Mouse (Mus musculus): ENCODE data around the gene Acvrl1.
"Not testable (repeated sequence)": the region's sequence is repeated elsewhere in the genome, so short reads cannot be mapped to it uniquely, and the experiment has no call there.

The Acvrl1 gene

GRCm38 (mm10) chr15:101107906-101108671 lies 20.2 kb upstream of the Acvrl1 start:
- DNase-seq (ENCODE audit: low spot score in 2 of 2): no peak

GRCm38 (mm10) chr15:101113176-101113575 lies 15.1 kb upstream of the Acvrl1 start:
- DNase-seq (ENCODE audit: low spot score in 2 of 2): peak in 1 of 2 experiments; percentile 32

DNA sequence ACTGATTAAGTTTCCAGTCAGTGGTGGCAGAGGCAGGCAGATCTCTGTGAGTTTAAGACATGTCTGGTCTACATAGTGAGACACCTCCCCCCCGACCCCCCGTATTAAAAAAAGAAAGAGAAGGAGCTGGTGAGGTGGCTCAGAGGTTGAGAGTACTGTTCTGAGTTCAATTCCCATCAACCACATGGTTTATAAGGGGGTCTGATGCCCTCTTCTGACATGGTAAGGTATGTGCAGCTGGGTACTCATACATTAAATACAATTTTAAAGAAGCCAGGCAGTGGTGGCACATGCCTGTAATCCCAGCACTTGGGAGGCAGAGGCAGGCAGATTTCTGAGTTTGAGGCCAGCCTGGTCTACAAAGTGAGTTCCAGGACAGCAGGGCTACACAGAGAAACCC lies 14.5 kb upstream of the Acvrl1 start:
- DNase-seq (ENCODE audit: low spot score in 2 of 2): not testable (repeated sequence)

DNA sequence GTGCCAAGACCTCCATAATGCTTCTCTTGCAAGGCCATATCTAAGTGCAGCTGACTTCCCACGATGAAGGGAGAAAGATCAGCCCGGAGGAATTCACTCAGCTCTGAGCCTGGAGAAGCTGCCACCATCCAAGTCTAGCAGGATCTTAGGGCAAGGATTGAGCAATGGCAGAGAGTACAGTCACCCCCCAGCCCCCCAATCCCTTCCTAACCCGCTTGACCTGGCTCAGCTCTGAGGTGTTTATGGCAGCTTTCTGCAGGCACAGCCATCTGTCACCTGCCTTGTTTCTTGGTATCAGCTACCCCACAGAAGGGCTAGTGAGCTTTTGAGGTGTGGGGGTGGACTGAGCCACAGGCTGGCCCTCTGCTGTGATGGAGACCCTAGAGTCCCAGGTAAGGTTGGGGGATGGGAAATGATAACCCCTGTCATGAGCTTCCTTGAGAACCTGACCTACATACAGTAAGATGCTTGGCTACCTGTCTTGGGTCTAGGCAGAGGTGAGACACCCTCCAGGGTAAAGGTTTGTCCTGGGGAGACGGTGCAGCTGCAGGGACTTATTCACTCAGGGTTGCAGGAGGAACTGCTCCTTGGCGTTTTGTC lies 12.7 kb upstream of the Acvrl1 start, which contains the start of gene Ankrd33:
Gene Ankrd33, plus strand, starts transcription at position 245 of the 600 bp plus-strand sequence.
- DNase-seq (ENCODE audit: low spot score in 2 of 2): no peak

- DNase-seq (ENCODE audit: low spot score in 2 of 2): no peak
Measured at GRCm38 (mm10) chr15:101118399-101119125, 9.8 kb upstream of the Acvrl1 start.

GRCm38 (mm10) chr15:101121411-101122289 lies 6.7 kb upstream of the Acvrl1 start:
- no peak for DNase-seq (ENCODE audit: low spot score in 2 of 2)

GRCm38 (mm10) chr15:101122290-101122589 lies 6.1 kb upstream of the Acvrl1 start:
- no peak for DNase-seq (ENCODE audit: low spot score in 2 of 2)

- DNase-seq (ENCODE audit: low spot score in 2 of 2): no peak
Measured at GRCm38 (mm10) chr15:101123202-101123601, 5.1 kb upstream of the Acvrl1 start.

DNA sequence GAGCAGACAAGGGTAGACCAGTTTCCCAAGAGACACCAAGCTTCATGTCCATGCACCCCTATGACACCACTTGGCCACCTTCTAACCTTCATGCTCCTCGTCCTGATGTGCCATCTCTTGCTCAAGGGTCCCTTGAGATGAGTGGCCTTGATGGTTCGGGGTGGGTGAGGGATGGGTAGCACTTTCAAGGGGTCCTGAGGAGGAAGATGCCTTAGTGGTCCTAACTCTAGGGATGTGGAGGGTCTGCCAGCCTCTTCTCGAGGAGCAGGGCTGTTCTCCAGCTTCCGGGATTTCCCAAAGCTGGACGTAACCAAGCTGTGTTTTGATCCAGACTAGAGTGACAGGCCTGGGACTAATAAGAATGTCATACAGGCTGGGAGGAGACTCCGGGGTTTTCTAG lies 2.8 kb upstream of the Acvrl1 start:
- DNase-seq (ENCODE audit: low spot score in 2 of 2): no peak

DNA sequence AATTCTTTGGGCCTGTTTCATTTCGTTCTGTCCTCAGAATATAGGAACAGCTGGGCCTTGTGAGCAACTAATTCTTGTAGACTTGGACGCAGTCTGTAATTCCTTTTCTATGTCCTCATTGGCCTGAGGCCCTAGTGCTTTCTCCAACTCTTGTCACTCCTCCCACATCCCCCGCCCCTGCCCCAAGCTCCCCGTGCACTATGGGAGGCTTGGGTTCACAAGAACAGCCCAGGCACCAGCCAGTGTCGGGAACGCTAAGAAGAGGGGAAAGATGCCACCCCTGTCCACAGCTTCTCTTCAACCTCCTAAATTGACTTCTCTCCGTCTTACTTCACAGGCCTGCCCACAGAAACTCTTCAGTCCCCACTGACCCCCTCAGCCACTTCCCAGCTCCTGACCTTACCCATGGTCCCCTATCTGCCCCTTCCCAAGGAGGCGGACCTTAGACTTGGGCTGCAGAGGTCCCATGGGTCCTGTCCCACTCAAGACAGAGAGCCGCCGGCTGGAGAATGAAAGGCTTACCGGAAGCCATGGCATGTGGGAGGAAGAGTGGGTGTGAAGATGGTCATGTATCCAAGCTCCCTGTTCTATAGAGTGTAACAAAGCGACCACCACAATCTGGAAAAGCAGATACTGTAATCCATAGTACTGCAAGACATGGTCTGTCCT lies 1.3 kb upstream of the Acvrl1 start:
- DNase-seq (ENCODE audit: low spot score in 2 of 2): no peak

DNA sequence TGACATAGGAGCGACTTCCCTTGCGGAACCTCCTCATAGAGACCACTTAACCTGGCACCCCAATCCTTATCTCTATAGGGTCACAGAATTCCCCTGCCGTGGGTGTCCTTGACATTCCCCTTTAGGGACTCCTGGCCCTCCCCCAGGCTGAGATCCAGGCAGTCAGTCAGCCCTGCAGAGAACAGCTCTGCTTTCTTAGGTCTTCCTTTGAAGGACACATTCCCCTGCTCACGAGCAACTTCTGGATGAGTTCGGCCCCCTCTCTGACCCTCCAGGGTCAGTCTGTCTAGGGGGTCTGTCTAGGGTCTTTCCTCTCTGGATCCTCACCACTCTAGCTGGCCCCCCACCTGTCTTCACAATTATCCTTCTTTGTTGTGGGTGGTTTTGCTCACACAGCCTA lies 1.1 kb downstream of the Acvrl1 start:
- DNase-seq (ENCODE audit: low spot score in 2 of 2): no peak

- DNase-seq (ENCODE audit: low spot score in 2 of 2): no peak
Measured at GRCm38 (mm10) chr15:101131498-101131897, 3.2 kb downstream of the Acvrl1 start.

- DNase-seq (ENCODE audit: low spot score in 2 of 2): no peak
Measured at GRCm38 (mm10) chr15:101132041-101132440, 3.7 kb downstream of the Acvrl1 start.

DNA sequence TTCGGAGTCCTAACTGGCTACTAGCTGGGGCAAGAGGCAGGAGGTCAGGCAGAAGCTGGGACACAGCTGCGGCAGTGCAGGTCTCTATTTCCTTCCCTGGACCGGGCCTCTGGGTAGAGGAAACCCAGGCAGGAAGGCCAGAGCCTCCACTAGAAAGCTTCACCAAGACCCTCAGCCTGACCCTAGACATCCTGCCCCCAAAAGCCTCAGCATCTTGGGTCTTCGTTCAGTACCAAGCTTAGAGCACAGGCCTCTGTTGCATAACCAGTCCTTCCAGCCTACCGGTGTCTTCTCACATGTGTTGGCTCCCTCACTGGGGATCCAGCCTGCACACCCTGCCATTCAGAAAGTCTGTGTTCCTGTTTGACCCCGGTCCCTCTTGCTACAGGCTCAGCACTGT lies 4.4 kb downstream of the Acvrl1 start:
- no peak for DNase-seq (ENCODE audit: low spot score in 2 of 2)

DNA sequence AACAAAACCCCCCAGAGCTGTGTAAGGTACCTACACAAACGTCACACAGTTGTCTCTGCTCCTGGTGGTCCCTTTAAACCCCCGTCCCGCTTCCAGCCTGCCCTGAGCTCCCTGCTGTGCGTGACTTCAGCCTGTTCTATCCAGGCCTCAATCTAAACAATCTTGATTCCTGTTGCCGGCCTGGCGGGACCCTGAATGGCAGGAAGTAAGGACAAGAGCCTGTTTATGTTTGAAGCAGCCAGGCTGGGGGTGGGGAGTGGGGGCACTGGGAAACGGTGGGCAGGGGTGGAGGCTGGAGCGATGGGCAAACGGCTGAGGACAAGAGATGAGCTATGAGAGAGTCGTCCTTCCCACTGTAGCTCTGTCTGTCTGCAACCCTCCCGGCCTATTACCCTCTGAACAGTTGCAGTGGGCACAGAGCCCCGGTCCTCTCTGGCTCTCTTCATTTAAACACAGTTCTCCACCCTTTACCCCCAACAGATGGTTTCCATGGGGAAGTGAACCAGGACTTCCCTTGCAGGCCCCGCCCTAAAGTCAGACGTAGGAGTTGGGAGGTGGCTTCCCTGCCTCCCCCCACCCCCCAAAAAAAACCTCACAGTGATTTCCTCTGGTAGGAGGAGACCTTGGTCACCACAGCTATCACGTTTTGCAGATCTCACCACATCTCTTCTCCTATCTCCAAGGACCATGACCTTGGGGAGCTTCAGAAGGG lies 5.8 kb downstream of the Acvrl1 start:
- peak in 1 of 2 experiments; percentile 53 for DNase-seq (ENCODE audit: low spot score in 2 of 2)

- no peak for DNase-seq (ENCODE audit: low spot score in 2 of 2)
Measured at GRCm38 (mm10) chr15:101135405-101135804, 7.1 kb downstream of the Acvrl1 start.

GRCm38 (mm10) chr15:101137455-101137854 lies 9.1 kb downstream of the Acvrl1 start:
- no peak for DNase-seq (ENCODE audit: low spot score in 2 of 2)

GRCm38 (mm10) chr15:101138675-101139074 lies 10.4 kb downstream of the Acvrl1 start:
- DNase-seq (ENCODE audit: low spot score in 2 of 2): no peak

- no peak for DNase-seq (ENCODE audit: low spot score in 2 of 2)
Measured at GRCm38 (mm10) chr15:101139885-101140284, 11.6 kb downstream of the Acvrl1 start.

- no peak for DNase-seq (ENCODE audit: low spot score in 2 of 2)
Measured at GRCm38 (mm10) chr15:101140587-101140986, 12.3 kb downstream of the Acvrl1 start.

Measured in spleen, postnatal 10 days (tissue).